Mouse (Mus musculus): ENCODE data around the gene Pard3b. TPM values are rescaled to one million over a fixed set of nuclear protein-coding genes. Genes with fewer than 3 reads are reported as not detected.

Gene Pard3b
- 10 to 100 TPM; 12.1 to 15.6 TPM for total RNA-seq (2021)

DNA sequence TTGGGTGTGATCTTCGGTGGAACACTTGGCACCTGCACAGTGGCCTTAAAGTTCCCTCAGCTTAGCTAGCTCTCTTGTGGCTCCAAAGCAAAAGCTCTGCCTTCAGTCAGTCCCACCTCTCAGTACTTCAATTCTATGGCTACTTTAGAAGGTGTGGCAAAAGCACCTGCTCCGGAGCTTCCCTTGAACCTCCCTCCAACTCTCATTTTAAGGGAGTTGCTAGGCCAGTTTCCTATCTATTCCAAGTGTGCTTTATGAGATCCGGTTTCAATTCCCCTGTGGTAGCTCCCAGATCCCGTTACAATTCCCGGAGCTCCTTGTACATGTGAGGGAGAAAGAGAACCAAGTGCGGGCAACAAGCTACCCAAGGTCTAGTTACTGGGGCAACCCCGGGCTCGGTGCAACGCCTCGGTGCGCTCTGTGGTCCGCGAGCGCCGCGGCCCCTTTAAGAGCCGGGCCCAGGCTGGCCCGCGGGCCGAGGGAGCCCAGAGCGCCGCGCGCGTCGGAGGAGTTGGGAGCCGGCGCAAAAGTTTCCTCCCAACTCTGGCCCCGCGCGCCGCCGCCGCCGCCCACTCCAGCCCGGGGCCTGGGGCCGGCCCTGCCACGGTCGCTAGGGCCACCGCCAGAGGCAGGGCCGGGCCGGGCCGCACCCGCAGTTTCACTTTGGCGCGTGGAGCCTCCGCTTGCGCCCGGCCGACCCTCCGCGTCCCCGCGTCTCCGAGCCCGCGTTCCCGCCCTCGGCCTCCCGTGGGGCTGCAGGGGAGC, at the start of gene Pard3b:
Gene Pard3b, plus strand, starts transcription at position 478 of the 765 bp plus-strand sequence.
- peak; percentile 77 to 83 for DNase-seq
- intact Hi-C loops (cut with DNase I) = loop anchor here (2.0 kb wide), 1 partner anchor 262 kb away; no protein-coding TSS in a partner anchor

GRCm38 (mm10) chr1:61616176-61616575, 22.4 kb upstream of the Pard3b start:
- intact Hi-C loops (cut with DNase I) = no loop called here

DNA sequence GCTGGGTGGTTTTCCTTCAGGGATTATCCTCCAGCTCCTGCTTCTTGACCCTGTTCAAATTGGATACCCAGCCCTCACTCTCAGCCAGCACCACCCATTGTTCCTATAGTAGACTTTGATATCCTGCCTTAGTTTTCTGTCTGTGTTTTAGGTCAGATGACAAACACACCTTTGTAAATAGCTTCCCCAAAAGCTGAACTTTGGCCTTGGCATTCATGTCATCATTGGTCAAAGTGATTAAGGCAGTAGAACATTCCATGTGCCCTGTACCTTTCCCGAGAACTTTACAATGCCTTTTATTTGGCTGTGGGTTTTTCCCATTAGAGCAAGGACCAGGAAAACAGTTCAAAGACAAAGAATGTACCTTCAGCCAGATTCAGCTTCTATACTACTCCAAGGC, 18.0 kb upstream of the Pard3b start:
- DNase-seq = no peak
- intact Hi-C loops (cut with DNase I) = no loop called here

More at GRCm38 (mm10) chr1:61616176-61616575, 22.4 kb upstream of the Pard3b start:
- DNase-seq = no peak

DNA sequence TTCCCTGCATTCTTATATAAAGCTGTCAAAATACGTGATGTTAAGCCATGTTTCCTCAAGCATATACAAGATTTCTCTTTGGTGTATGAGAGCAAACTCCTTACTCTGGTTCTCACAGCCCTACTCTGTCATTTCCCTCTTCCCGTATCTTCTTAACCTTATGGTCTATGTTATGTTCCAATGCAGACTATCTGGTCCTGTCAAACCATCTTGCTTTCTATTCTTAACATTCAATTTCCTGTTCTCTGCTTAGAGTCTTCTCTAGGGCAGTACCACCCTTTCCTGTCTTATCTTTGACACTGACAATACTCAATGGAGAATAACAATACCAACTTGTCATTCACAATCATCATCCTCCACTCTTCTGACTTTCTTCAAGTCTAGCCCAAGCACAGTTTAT, 8.8 kb upstream of the Pard3b start:
- intact Hi-C loops (cut with DNase I) = no loop called here
- no peak for DNase-seq

- intact Hi-C loops (cut with DNase I) = loop anchor here (2.0 to 5.0 kb wide), 2 partner anchors 123 to 263 kb away; no protein-coding TSS in a partner anchor
- DNase-seq = peak; percentile 21 to 32
Observed at GRCm38 (mm10) chr1:61639114-61640093, 780 bp downstream of the Pard3b start.

DNA sequence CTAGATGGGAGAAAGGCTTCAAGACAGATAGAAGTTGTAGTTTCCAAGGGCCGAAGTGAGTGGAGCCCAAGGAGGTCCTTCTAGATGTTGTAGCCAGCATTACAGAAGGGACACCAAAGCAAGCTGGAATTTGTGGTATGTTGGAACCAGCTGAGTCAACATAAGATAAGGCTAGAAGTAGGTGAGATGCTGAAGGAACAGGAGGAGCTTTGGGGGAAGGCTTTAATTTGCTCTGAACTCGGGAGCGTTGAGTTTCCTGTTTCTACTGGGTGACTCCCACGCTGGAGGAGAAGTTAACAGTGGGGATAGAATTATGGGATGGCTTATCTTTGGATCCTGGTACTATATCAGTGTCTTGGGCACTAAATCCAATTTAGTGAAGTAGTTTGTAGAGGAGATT, 3.3 kb downstream of the Pard3b start:
- DNase-seq = no peak
- intact Hi-C loops (cut with DNase I) = loop anchor here (5.0 kb wide), 1 partner anchor 120 kb away; no protein-coding TSS in a partner anchor

DNA sequence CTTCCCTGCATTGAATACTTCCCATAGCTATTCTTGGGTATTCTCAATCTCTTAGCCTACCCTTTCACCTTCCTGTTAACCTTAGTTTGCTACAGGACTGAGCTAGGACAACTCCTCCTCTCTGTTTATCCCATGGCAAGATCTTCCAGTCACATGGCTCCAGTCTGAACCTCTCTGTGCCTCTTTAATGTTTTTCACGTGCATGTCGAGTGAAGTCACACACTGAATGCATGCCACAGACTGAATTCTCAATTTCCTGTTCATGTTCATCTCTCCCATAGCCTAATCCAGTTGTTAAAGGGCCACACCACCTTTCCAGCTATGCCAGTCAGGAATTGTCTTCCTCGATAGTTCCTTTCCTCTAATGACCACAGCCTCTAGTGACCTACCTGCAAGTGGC, 6.4 kb downstream of the Pard3b start:
- no peak for DNase-seq
- intact Hi-C loops (cut with DNase I) = no loop called here

DNA sequence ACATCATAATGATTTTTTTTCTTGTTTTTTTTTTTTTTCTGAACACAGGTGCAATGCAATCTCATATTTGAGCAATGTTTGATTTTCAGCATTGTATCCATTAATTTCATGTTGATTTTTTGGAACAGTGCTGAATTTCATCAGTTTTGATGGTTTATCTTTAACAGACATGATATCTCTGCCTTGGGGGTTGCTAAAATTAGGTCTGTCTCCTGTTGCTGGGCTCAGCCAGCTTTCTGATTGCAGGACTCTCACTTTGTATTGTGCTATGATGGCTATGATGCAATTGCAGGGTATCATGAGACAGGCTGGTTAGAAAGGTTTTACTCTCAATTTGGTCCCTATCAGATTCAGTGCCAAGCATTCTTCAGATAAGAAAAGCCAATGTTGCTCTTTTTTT, 11.3 kb downstream of the Pard3b start:
- no peak for DNase-seq
- intact Hi-C loops (cut with DNase I) = no loop called here

- DNase-seq = no peak
- intact Hi-C loops (cut with DNase I) = no loop called here
Observed at GRCm38 (mm10) chr1:61651454-61652271, 13.0 kb downstream of the Pard3b start.

GRCm38 (mm10) chr1:61657760-61658159, 19.1 kb downstream of the Pard3b start:
- intact Hi-C loops (cut with DNase I) = no loop called here

DNA sequence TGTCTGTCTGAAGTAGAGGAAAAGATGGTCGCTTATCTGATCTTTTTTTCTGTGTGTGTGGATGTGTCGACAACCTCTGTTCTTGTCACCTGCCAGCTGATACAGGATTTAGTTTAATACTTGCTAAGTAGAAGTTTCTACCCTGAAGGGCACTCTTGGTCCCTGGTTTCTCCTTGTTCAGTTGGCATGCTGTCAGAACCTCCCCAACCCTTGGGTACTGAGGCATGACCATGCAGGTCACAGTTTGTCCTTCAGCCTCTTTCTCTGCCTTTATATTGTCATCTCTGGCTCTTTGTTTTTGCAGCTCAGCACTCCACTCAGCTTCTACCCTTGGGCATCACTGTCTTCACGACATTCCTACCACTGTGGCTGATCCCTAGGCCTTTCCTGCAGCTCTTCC, 21.3 kb downstream of the Pard3b start:
- no peak for DNase-seq
- intact Hi-C loops (cut with DNase I) = no loop called here

More at GRCm38 (mm10) chr1:61657760-61658159, 19.1 kb downstream of the Pard3b start:
- DNase-seq = no peak

DNA sequence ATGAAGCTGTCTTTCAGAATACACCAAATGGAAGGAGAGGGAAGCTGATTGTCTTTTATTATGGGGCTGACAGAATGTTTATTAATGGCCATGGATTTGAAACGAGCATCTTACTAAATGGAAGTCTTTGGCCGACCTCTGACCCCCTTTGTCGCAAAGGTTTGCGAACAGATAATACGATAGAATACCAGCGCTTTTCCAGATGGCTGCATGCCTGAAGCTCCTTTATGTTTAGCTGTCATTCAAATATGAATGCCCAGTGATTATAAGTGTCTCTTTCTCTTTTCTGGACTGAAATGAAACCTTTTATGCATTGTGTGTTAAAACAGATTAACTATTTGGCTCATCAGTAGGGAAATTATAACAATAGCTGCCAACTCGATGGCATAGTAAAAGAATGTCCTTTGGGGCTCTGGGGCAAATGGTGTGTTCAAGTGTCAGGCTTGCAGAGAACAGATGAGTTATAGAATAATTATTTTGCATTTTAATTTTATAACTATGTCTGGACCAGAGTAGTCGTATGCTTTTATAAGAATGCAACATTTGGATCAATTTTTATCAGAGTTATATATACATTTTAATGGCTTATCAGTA, 46.7 kb downstream of the Pard3b start:
- DNase-seq = no peak

GRCm38 (mm10) chr1:61685921-61686320, 47.3 kb downstream of the Pard3b start:
- intact Hi-C loops (cut with DNase I) = no loop called here
- no peak for DNase-seq

More for the DNA sequence above, 46.7 kb downstream of the Pard3b start:
- intact Hi-C loops (cut with DNase I) = no loop called here

GRCm38 (mm10) chr1:61688301-61688700, 49.7 kb downstream of the Pard3b start:
- intact Hi-C loops (cut with DNase I) = no loop called here
- no peak for DNase-seq

DNA sequence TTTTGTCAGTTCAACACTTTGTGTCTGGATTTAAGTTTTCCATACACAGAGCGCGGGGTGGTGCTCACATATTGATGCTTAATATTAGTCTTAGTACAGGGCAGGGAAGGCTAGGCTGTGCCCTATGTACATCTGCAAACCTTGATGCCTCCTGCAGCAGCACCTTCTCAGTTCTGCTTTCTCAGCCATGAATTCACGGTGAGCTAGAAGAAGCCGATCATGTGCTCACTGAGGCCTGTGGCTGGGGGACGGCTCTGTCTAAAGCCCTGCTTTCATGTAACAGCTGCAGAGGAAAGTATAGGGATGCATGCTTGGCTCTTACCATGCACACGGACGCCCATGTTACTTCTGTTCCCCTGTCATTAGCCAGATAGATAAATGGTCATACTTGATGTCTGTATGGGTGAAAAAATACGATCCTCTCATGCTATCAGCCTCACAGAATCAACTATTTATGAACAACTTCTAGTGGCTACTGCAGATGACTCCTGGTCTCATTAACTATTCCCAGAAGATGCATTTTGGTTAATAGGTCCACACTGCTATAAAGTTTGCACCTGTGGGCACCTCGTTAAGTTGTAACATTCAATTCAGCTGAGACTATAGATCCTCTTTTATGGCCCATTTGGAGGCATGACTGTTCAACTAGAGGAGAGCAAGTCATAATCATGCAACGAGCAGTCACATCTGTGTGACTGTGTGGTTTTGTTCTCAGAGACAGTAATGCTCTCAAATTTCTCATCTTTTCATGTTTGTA, 60.0 kb downstream of the Pard3b start:
- intact Hi-C loops (cut with DNase I) = no loop called here
- DNase-seq = no peak

- intact Hi-C loops (cut with DNase I) = no loop called here
- DNase-seq = no peak
Observed at GRCm38 (mm10) chr1:61709812-61710211, 71.2 kb downstream of the Pard3b start.

GRCm38 (mm10) chr1:61711523-61711922, 72.9 kb downstream of the Pard3b start:
- no peak for DNase-seq
- intact Hi-C loops (cut with DNase I) = no loop called here

GRCm38 (mm10) chr1:61729654-61730053, 91.0 kb downstream of the Pard3b start:
- intact Hi-C loops (cut with DNase I) = no loop called here

DNA sequence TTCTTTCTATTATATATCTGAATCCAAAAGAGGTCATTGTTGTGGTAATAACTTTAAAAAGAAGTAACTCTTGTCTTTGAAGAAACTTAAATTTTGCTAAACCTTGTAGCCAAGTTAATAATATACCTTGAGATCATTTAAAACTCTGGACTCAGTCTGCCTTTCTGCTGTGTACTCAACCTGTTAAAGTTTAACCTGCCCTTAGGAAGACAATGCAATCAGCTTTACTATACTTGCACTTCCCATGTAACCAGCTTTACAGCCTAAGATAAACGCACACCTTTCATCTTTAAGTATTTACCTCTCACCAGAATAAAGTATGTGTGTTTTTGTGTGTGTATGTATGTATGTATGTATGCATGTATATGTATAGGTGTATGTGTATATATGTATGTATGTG, 97.9 kb downstream of the Pard3b start:
- DNase-seq = no peak
- intact Hi-C loops (cut with DNase I) = no loop called here

More at GRCm38 (mm10) chr1:61729654-61730053, 91.0 kb downstream of the Pard3b start:
- no peak for DNase-seq
